Mouse (Mus musculus) ZHBTc4 (cell line): ENCODE measurements around the gene Slc30a7.

Source experiments
- DNase-seq: peaks from one replicate; pipeline ENCODE4 v3.0.0-alpha.2; 2011; ENCODE audit warnings: low read depth, low spot score

Gene Slc30a7

GRCm38 (mm10) chr3:116006978-116007940, at the start of gene Slc30a7, which contains the start of gene Extl2:
Slc30a7 (minus strand) TSS chr3:116007406.
Extl2 (plus strand) TSS chr3:116007462.
- peak; percentile 93 for DNase-seq

- DNase-seq, result no peak
These were observed 39.8 kb upstream of the Slc30a7 start for GRCm38 (mm10) chr3:116047034-116047433.

- no peak for DNase-seq
These were observed 38.8 kb upstream of the Slc30a7 start for GRCm38 (mm10) chr3:116046000-116046399.

- DNase-seq, result no peak
These were observed 33.6 kb upstream of the Slc30a7 start for GRCm38 (mm10) chr3:116040776-116041175.

- peak; percentile 70 for DNase-seq
These were observed 26.6 kb upstream of the Slc30a7 start for GRCm38 (mm10) chr3:116033871-116034222.

GRCm38 (mm10) chr3:116033218-116033870, 26.1 kb upstream of the Slc30a7 start:
- DNase-seq, result no peak

GRCm38 (mm10) chr3:116030152-116030788, 23.1 kb upstream of the Slc30a7 start:
- no peak for DNase-seq

- DNase-seq, result no peak
These were observed 19.8 kb upstream of the Slc30a7 start for GRCm38 (mm10) chr3:116026996-116027395.

- DNase-seq, result no peak
These were observed 18.5 kb upstream of the Slc30a7 start for GRCm38 (mm10) chr3:116025701-116026100.

- peak; percentile 56 for DNase-seq
These were observed 17.5 kb upstream of the Slc30a7 start for GRCm38 (mm10) chr3:116024669-116025068.

GRCm38 (mm10) chr3:116024236-116024635, 17.0 kb upstream of the Slc30a7 start:
- DNase-seq, result no peak

GRCm38 (mm10) chr3:116019136-116019535, 11.9 kb upstream of the Slc30a7 start:
- no peak for DNase-seq

GRCm38 (mm10) chr3:116018606-116019005, 11.4 kb upstream of the Slc30a7 start:
- DNase-seq, result no peak

- DNase-seq, result no peak
These were observed 8.9 kb upstream of the Slc30a7 start for GRCm38 (mm10) chr3:116016116-116016515.

GRCm38 (mm10) chr3:116014901-116015300, 7.7 kb upstream of the Slc30a7 start:
- DNase-seq, result no peak

GRCm38 (mm10) chr3:116009622-116010344, 2.6 kb upstream of the Slc30a7 start:
- DNase-seq, result no peak

GRCm38 (mm10) chr3:116007941-116008440, 785 bp upstream of the Slc30a7 start:
- DNase-seq, result no peak

- peak; percentile 36 for DNase-seq
These were observed 775 bp downstream of the Slc30a7 start for GRCm38 (mm10) chr3:116006284-116006977.

- no peak for DNase-seq
These were observed 10.3 kb downstream of the Slc30a7 start for GRCm38 (mm10) chr3:115996929-115997328.

GRCm38 (mm10) chr3:115993025-115993424, 14.2 kb downstream of the Slc30a7 start:
- DNase-seq, result no peak

- no peak for DNase-seq
These were observed 14.6 kb downstream of the Slc30a7 start for GRCm38 (mm10) chr3:115992588-115992987.
